Mouse (Mus musculus) cortical plate, adult 2 months (tissue): ENCODE results near the gene Lekr1. TPM values are rescaled to one million over a fixed set of nuclear protein-coding genes. Genes with fewer than 3 reads are reported as not detected.

Experiments used
- H3K27ac ChIP-seq: fragments of 200-500 bp; 2 replicates; pipeline ENCODE4 v1.5.1; 2012; ENCODE audit warnings: low read length, control low read depth, inconsistent platforms; ENCODE audit not compliant: insufficient read depth
- H3K4me1 ChIP-seq: fragments of 200-500 bp; 2 replicates; pipeline ENCODE4 v1.6.1; 2011; ENCODE audit warnings: low read length; ENCODE audit not compliant: control insufficient read depth, insufficient read depth
- H3K4me3 ChIP-seq: fragments of 200-500 bp; 2 replicates; pipeline ENCODE4 v1.5.1; 2011; ENCODE audit warnings: mild to moderate bottlenecking, low read length, control low read depth; ENCODE audit not compliant: insufficient read depth
- CTCF ChIP-seq: fragments of 200-500 bp; IDR thresholded peaks from 2 replicates; pipeline ENCODE4 v1.5.1; 2011; ENCODE audit warnings: mild to moderate bottlenecking, control low read depth, low read length; ENCODE audit not compliant: insufficient read depth; ENCODE audit errors: extremely low read depth
- POLR2A ChIP-seq: fragments of 200-500 bp; IDR thresholded peaks from 2 replicates; pipeline ENCODE4 v1.6.1; 2011; ENCODE audit warnings: mild to moderate bottlenecking, low read length, control low read depth; ENCODE audit not compliant: insufficient read depth; ENCODE audit errors: extremely low read depth
- polyA plus RNA-seq: library from polyadenylated mRNA; depleted of rRNA; stranded (reverse); fragments of >200 nt; gene quantifications from 2 replicates; pipeline ENCODE4 v1.2.3, GENCODE M21; 2012

Lekr1 gene
- polyA plus RNA-seq, 1 experiment = 6.6 TPM

- no peak overlapping the region for H3K27ac ChIP-seq
- no peaks in the 10 kb centered on the region for H3K4me1 ChIP-seq
- no peak for TF ChIP-seq CTCF
- TF ChIP-seq POLR2A = no peak
- H3K4me3 ChIP-seq = no peak overlapping the region
Measured at GRCm38 (mm10) chr3:65790076-65790685, 124.2 kb downstream of the Lekr1 start.

GRCm38 (mm10) chr3:65793561-65793960 lies 127.5 kb downstream of the Lekr1 start:
- Histone ChIP-seq H3K4me3 (no peak overlapping the region), H3K27ac (no peak overlapping the region), H3K4me1 (no peaks in the 10 kb centered on the region)
- no peak for TF ChIP-seq POLR2A
- no peak for TF ChIP-seq CTCF

- H3K27ac ChIP-seq = no peak overlapping the region
- no peak for TF ChIP-seq CTCF
- no peak for TF ChIP-seq POLR2A
- H3K4me3 ChIP-seq = no peak overlapping the region
- H3K4me1 ChIP-seq = no peaks in the 10 kb centered on the region
Measured at GRCm38 (mm10) chr3:65794711-65795110, 128.7 kb downstream of the Lekr1 start.

- H3K4me3 ChIP-seq = no peak overlapping the region
- H3K27ac ChIP-seq = no peak overlapping the region
- TF ChIP-seq CTCF (no peak), POLR2A (no peak)
- no peaks in the 10 kb centered on the region for H3K4me1 ChIP-seq
Measured at GRCm38 (mm10) chr3:65797345-65798137, 131.5 kb downstream of the Lekr1 start.

- Histone ChIP-seq H3K4me1 (no peaks in the 10 kb centered on the region), H3K4me3 (no peak overlapping the region), H3K27ac (no peak overlapping the region)
- no peak for TF ChIP-seq CTCF
- no peak for TF ChIP-seq POLR2A
Measured at GRCm38 (mm10) chr3:65800962-65801361, 134.9 kb downstream of the Lekr1 start.

- TF ChIP-seq CTCF = no peak
- no peak for TF ChIP-seq POLR2A
- H3K4me3 ChIP-seq = no peak overlapping the region
- H3K27ac ChIP-seq = no peak overlapping the region
- no peaks in the 10 kb centered on the region for H3K4me1 ChIP-seq
Measured at GRCm38 (mm10) chr3:65802185-65802584, 136.2 kb downstream of the Lekr1 start.

- no peak overlapping the region for H3K27ac ChIP-seq
- no peaks in the 10 kb centered on the region for H3K4me1 ChIP-seq
- TF ChIP-seq POLR2A (no peak), CTCF (no peak)
- no peak overlapping the region for H3K4me3 ChIP-seq
Measured at GRCm38 (mm10) chr3:65802868-65803267, 136.8 kb downstream of the Lekr1 start.

GRCm38 (mm10) chr3:65814881-65815280 lies 148.9 kb downstream of the Lekr1 start:
- Histone ChIP-seq H3K4me3 (no peak overlapping the region), H3K4me1 (no peaks in the 10 kb centered on the region), H3K27ac (no peak overlapping the region)
- TF ChIP-seq POLR2A (no peak), CTCF (no peak)

GRCm38 (mm10) chr3:65816012-65816411 lies 150.0 kb downstream of the Lekr1 start:
- H3K27ac ChIP-seq = no peak overlapping the region
- no peaks in the 10 kb centered on the region for H3K4me1 ChIP-seq
- no peak overlapping the region for H3K4me3 ChIP-seq
- TF ChIP-seq CTCF (no peak), POLR2A (no peak)

- H3K4me3 ChIP-seq = no peak overlapping the region
- no peak overlapping the region for H3K27ac ChIP-seq
- no peaks in the 10 kb centered on the region for H3K4me1 ChIP-seq
- TF ChIP-seq CTCF (no peak), POLR2A (no peak)
Measured at GRCm38 (mm10) chr3:65818597-65818996, 152.6 kb downstream of the Lekr1 start.
